Mouse (Mus musculus) small intestine, adult 2 months (tissue): ENCODE results near the gene Hmces. TPM values are rescaled to one million over a fixed set of nuclear protein-coding genes. Genes with fewer than 3 reads are reported as not detected.

Experiments
- H3K27ac ChIP-seq: fragments of 200-500 bp; 2 replicates; pipeline ENCODE4 v1.5.1; 2012; ENCODE audit warnings: low read depth, low read length, control low read depth, inconsistent platforms; ENCODE audit not compliant: insufficient read depth
- H3K27me3 ChIP-seq: fragments of 200-500 bp; 2 replicates; pipeline ENCODE4 v1.6.1; 2012; ENCODE audit warnings: mild to moderate bottlenecking, moderate library complexity, low read length, inconsistent platforms; ENCODE audit not compliant: control insufficient read depth, insufficient read depth
- H3K36me3 ChIP-seq: fragments of 200-500 bp; 2 replicates; pipeline ENCODE4 v1.6.1; 2012; ENCODE audit warnings: mild to moderate bottlenecking, low read length, control low read depth, inconsistent platforms; ENCODE audit not compliant: control insufficient read depth, insufficient read depth
- H3K4me1 ChIP-seq: fragments of 200-500 bp; 2 replicates; pipeline ENCODE4 v1.6.1; 2012; ENCODE audit warnings: low read length, inconsistent platforms, mixed read lengths; ENCODE audit not compliant: control insufficient read depth, insufficient read depth, insufficient read length
- H3K4me3 ChIP-seq: fragments of 200-500 bp; 2 replicates; pipeline ENCODE4 v1.5.1; 2012; ENCODE audit warnings: low read depth, mild to moderate bottlenecking, control low read depth, inconsistent platforms, low read length, moderate library complexity
- CTCF ChIP-seq: fragments of 200-500 bp; IDR thresholded peaks from 2 replicates; pipeline ENCODE4 v1.5.1; 2012; ENCODE audit warnings: low read depth, mild to moderate bottlenecking, control low read depth, inconsistent platforms, low read length, moderate library complexity, mixed read lengths; ENCODE audit not compliant: insufficient replicate concordance, insufficient read length; ENCODE audit errors: extremely low read depth
- POLR2A ChIP-seq: fragments of 200-500 bp; IDR thresholded peaks from 2 replicates; pipeline ENCODE4 v1.6.1; 2012; ENCODE audit warnings: low read depth, mild to moderate bottlenecking, control low read depth, inconsistent platforms, low read length, moderate library complexity
- WGBS: fragments of 180-500 bp; shearing (Covaris S2); methylation state at CpG from one replicate; pipeline ENCODE4 v1.1.7; 2018; 5-methylcytosine and 5-hydroxymethylcytosine counted together
- polyA plus RNA-seq: library from polyadenylated mRNA; depleted of rRNA; stranded (reverse); fragments of >200 nt; gene quantifications from 2 replicates; pipeline ENCODE4 v1.2.3, GENCODE M21; 2012

Gene Hmces
- polyA plus RNA-seq, 1 experiment: 19.8 TPM

- H3K4me1 ChIP-seq: peaks cover 5% of the 10 kb centered on the region; the same call in 1 of the 2 replicates
- no peaks in the 10 kb centered on the region for H3K27me3 ChIP-seq
- 30% methylated on average over 1 of the region's 1 CpGs for WGBS
- H3K4me3 ChIP-seq: no peak overlapping the region
- H3K36me3 ChIP-seq: peaks cover 17% of the 10 kb centered on the region
- no peak for TF ChIP-seq POLR2A
- no peak for TF ChIP-seq CTCF
- H3K27ac ChIP-seq: 0 out of 2 replicates have a peak overlapping the region, but pooled peaks have one; percentile 5
These were observed 27.0 kb upstream of the Hmces start for GRCm38 (mm10) chr6:87886721-87887120.

- H3K27ac ChIP-seq: peak within 1 kb of the TSS; percentile 63
- H3K27me3 ChIP-seq: no peaks in the 10 kb centered on the region
- H3K4me3 ChIP-seq: peak within 1 kb of the TSS; percentile 91
- peaks cover 27% of the 10 kb centered on the region for H3K36me3 ChIP-seq
- TF ChIP-seq POLR2A (peak; percentile 85), CTCF (peak; percentile 98)
- peaks cover 5% of the 10 kb centered on the region; the same call in 1 of the 2 replicates for H3K4me1 ChIP-seq
- 1% methylated on average over 31 of the region's 31 CpGs for WGBS
These were observed 26.0 kb upstream of the Hmces start, which contains the start of gene Copg1 for GRCm38 (mm10) chr6:87887594-87888233. Copg1 (plus strand) TSS chr6:87887814.

- TF ChIP-seq CTCF (no peak), POLR2A (no peak)
- WGBS: 90% methylated on average over 7 of the region's 7 CpGs
These were observed 19.8 kb upstream of the Hmces start for GRCm38 (mm10) chr6:87893931-87894330.

GRCm38 (mm10) chr6:87898028-87898427 lies 15.7 kb upstream of the Hmces start:
- no peak overlapping the region for H3K4me3 ChIP-seq
- H3K36me3 ChIP-seq: peaks cover 80% of the 10 kb centered on the region
- H3K27ac ChIP-seq: no peak overlapping the region
- H3K27me3 ChIP-seq: no peaks in the 10 kb centered on the region
- TF ChIP-seq POLR2A (no peak), CTCF (no peak)
- 55% methylated on average over 10 of the region's 10 CpGs for WGBS
- no peaks in the 10 kb centered on the region for H3K4me1 ChIP-seq

More at GRCm38 (mm10) chr6:87893931-87894330, 19.8 kb upstream of the Hmces start:
- H3K36me3 ChIP-seq: peaks cover 81% of the 10 kb centered on the region
- H3K27me3 ChIP-seq: no peaks in the 10 kb centered on the region
- no peak overlapping the region for H3K4me3 ChIP-seq
- H3K27ac ChIP-seq: no peak overlapping the region
- H3K4me1 ChIP-seq: peaks cover under 1% of the 10 kb centered on the region; the same call in 1 of the 2 replicates

GRCm38 (mm10) chr6:87906632-87907031 lies 7.1 kb upstream of the Hmces start:
- Histone ChIP-seq H3K27me3 (no peaks in the 10 kb centered on the region), H3K4me3 (no peak overlapping the region), H3K4me1 (no peaks in the 10 kb centered on the region), H3K36me3 (peaks cover 85% of the 10 kb centered on the region), H3K27ac (no peak overlapping the region)
- TF ChIP-seq CTCF: peak; percentile 45; the same call in 1 of the 2 replicates
- TF ChIP-seq POLR2A: no peak
- WGBS: 76% methylated on average over 5 of the region's 5 CpGs

- H3K4me3 ChIP-seq: no peak overlapping the region
- WGBS: 91% methylated on average over 6 of the region's 6 CpGs
- H3K4me1 ChIP-seq: no peaks in the 10 kb centered on the region
- H3K27me3 ChIP-seq: no peaks in the 10 kb centered on the region
- no peak overlapping the region for H3K27ac ChIP-seq
- TF ChIP-seq POLR2A (no peak), CTCF (no peak)
- H3K36me3 ChIP-seq: peaks cover 72% of the 10 kb centered on the region
These were observed 4.6 kb upstream of the Hmces start for GRCm38 (mm10) chr6:87909181-87909580.

- no peak for TF ChIP-seq POLR2A
- no peak for TF ChIP-seq CTCF
- H3K4me3 ChIP-seq: no peak overlapping the region
- H3K36me3 ChIP-seq: peaks cover 56% of the 10 kb centered on the region
- WGBS: 85% methylated on average over 6 of the region's 6 CpGs
- H3K4me1 ChIP-seq: peaks cover 7% of the 10 kb centered on the region; the same call in 1 of the 2 replicates
- H3K27ac ChIP-seq: no peak overlapping the region
- no peaks in the 10 kb centered on the region for H3K27me3 ChIP-seq
These were observed 2.2 kb upstream of the Hmces start for GRCm38 (mm10) chr6:87911559-87911958.
